Mouse (Mus musculus) c-Kit-positive CD71-negative TER-119-negative erythroid progenitor cells, embryonic 14.5 days (primary cell): ENCODE measurements around the gene Spen.

Experiments
- DNase-seq: peaks from one replicate; pipeline ENCODE4 v3.0.0-alpha.2; 2013; ENCODE audit warnings: low read depth

Spen gene

DNA sequence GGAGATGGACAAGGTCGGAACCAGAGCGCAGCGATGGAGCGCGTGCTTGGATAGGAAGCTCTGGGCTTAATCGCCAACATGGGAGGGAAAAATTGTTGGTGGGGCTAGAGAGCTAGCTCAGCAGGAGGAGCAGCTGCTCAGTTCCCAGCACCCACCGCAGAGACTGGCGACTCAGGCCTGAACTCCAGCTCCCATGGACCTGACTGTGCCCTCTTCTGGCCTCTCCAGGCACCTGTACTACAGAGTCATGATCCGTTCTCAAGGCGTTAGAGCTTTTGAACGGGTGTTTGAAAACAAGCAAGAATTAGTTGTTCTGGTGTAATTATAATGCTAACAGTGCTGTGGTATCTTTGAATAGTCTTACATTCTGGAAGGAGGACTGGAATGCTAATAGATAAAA, 9.5 kb downstream of the Spen start:
- DNase-seq = no peak

GRCm38 (mm10) chr4:141526936-141527650, 11.3 kb downstream of the Spen start:
- DNase-seq = no peak

- DNase-seq = no peak
Measured at GRCm38 (mm10) chr4:141525940-141526339, 12.5 kb downstream of the Spen start.

DNA sequence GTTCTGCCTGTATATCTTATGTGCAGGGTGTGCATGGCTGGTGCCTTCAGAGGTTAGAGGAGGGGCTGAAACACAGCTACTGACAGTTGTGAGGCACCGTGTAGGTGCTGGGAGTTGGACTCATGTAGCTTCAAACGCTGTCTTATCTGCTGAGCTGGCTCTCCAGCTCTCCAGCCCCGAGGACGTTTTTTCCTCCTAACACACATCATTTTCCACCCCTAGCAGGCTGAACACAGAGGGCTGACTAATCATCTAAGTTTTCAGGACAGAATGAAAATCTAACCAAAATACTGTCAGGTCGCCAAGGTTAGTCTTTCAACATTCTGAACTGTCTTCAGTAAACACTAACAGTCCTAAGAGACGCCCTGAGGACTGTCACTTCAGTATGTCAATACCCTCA, 13.7 kb downstream of the Spen start:
- no peak for DNase-seq

- DNase-seq = no peak
Measured at GRCm38 (mm10) chr4:141523128-141523527, 15.3 kb downstream of the Spen start.

GRCm38 (mm10) chr4:141518386-141518785, 20.0 kb downstream of the Spen start:
- DNase-seq = no peak

DNA sequence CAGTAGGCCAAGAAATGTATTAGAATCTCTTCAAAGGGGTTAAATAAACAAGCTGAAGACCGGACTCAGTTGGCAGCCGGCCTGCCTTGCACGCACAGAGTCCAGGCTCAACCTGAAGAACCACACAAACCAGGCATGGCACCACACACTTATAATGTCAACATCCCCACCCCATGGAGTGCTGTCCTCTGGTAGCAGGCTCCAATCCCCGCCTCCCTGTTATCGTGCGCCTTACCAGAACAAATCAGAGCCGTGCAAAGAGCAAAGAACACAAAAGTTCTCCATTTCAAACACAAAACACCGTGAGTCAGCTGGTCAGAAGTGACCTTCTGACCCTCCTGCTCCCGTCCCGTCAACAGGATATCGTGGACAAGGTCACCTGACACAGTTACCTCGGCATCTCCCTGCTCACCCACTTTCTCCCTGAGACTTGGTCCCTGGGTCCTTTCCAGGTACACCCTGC, 24.2 kb downstream of the Spen start:
- no peak for DNase-seq

DNA sequence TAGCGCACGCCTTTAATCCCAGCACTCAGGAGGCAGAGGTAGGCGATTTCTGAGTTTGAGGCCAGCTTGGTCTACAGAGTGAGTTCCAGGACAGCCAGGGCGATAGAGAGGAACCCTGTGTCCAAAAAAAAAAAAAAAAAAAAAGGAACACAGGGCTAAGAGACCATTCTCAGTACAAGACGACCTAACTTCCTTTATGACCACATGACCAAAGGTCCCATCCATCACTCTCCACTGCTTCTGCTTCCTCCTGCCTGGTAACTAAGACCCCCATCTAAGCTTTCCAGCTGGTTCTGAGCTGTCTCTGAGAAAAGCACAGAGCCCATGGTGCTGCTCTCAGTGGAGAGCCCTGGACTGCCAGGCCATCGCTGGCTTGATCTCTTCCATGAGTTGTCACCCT, 26.3 kb downstream of the Spen start:
- DNase-seq = no peak

GRCm38 (mm10) chr4:141510457-141510856, 27.9 kb downstream of the Spen start:
- DNase-seq = no peak

GRCm38 (mm10) chr4:141506893-141507292, 31.5 kb downstream of the Spen start:
- DNase-seq = no peak

DNA sequence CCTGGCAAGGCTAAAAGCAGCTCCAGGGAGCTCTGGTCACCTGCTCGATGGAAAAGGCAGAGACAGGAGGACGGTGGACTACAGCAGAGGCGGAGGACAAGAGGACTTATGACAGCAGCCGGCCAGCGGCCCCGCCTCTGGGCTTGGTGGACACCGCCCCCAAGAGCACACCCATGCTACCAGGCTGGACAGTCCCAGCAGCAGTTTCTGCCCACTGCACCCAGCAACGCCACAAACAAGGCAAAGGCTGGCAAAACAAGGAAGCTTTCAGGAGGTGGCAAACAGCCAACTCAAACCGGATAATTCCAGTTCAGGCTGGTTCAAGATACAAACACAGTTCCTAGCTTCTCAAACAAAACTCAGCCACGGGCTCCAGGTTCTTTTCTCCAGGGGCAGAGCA, 32.0 kb downstream of the Spen start:
- no peak for DNase-seq

- DNase-seq = no peak
Measured at GRCm38 (mm10) chr4:141505810-141506209, 32.6 kb downstream of the Spen start.

DNA sequence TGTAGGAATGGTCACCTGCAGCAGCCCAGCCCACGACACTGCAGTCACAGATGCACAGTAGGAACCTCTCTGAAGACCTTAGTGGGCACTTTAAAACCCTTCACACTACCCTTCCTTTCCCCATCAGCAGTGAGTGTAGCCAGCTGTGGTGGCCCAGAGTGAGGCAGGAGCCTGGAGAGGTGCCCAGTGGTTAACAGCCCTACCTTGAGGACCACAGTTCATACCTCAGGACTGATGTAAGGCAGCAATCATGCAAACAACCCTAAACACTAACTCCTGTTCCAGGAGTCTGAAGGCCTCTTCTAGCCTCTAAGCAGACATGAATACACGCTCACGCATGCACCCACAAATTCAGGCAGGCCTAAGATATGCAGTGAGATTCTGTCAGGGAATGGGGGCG, 33.9 kb downstream of the Spen start:
- no peak for DNase-seq

- DNase-seq = no peak
Measured at GRCm38 (mm10) chr4:141502723-141503122, 35.7 kb downstream of the Spen start.

GRCm38 (mm10) chr4:141501058-141501457, 37.3 kb downstream of the Spen start:
- DNase-seq = no peak

DNA sequence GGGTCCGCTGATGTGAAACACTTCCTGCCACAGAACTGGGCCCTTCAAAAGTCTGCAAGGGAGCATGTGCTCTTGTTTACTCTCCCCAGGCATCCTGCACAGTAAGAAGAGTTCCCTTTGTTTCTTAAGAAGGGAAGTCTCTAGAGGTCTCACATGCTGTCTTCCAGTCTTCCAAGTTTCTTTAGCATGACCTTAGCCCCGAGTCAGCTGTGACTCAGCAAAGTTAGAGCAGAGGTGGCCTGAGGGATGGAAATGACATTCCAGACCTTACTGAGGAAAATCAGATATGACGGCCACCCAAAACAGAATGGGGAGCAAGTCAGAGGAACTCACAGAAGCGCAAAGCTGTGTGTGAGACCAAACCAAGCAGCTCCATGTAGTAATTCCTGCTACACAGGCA, 37.8 kb downstream of the Spen start:
- no peak for DNase-seq

DNA sequence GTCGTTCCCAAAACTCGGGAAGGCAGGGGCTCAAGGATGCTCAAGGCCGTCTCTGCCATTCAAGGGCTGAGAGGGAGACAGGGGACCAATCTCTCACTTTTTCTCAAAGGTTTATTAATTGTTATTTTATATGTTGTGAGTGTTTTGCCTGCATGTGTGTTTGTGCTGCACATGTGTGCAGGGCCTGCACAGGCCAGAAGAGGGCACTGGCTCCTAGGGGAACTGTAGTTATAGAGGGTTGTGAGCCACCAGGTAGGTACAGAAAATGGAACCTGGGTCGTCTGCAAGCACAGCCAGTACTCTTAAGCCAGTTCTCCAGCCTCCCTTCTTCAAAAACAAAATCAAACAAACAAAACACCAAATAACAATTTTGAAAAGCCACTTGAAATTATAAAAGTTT, 49.7 kb downstream of the Spen start:
- no peak for DNase-seq

DNA sequence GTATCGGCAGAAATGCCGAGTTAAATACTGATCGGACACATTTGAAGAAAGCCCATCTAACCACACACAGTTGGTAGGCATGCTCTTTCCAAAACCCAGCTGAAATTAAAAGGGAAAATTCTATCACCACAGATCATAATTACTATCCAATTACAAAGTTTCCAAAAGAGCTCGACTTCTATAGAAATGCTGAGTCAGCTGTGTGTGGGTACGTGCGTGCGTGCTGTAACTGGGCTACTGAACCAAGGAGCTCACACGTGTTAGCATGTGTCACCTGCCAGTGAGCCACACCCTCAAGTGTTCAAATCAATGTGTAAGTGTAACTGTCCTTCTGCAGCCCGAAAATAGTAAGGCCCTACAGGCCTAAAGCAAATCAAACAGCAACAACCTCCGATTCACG, 50.8 kb downstream of the Spen start:
- DNase-seq = no peak

GRCm38 (mm10) chr4:141484071-141484470, 54.3 kb downstream of the Spen start:
- no peak for DNase-seq

- DNase-seq = no peak
Measured at GRCm38 (mm10) chr4:141479411-141479810, 59.0 kb downstream of the Spen start.

DNA sequence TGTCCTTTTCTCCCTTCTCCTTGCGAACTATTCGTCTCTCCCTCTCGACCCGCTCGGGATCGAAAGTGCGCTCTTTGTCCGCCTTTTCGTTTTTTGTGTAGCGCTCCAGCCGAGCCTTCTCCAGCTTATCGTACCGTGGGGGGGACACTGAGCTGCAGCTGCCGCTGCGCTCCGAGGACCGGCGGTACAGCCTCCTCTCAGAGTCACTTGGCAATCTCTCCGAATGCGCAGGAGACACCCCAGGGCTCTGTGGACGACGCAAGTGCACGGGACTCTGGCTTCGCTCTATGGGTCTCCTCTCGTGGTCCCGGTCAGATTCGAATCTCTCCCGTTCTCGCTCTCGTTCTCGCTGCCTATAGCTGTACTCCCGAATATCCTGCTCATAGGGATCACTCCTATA, 59.6 kb downstream of the Spen start:
- DNase-seq = no peak

DNA sequence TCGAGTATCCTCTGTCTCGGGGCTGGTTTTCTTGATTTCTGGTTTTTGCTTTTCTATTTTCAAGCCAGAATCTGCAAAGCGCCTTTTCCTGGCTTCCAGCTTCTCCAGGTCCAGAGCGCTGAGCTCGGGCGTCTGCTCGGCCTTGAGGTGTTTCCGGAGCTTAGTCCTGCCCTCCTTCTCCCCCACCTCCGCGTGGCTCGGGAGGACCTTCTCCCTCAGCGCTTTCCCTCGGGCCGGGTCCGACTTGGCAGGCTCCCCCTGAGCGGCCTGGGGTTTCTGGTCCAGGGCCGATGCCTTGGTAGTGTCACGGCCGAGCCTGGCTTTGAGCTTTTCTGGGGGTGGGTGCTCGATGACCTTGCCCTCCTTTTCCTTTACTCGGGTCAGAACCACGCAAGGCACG, 60.2 kb downstream of the Spen start:
- DNase-seq = no peak

DNA sequence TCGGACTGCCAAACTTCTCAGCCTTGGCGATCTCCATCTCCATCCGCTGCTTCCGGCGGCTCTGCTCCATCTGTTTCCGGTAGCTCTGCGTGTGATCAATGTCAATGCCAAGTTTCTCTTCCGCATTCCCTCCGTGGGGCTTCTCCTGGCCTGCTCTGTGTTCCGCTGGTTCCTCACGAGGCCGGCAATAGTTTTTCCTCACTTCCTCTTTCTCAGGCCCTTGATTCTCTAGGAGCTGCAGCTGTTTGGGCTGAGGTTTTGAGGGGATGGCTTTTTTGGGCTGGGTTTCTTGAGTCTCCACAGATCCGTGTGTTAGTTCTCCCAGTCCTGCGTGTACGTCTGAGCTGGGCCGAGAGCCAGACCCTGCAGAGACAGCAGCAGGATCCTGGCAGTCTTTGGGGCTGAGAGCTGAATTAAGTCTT, 60.7 kb downstream of the Spen start:
- peak; percentile 63 for DNase-seq

DNA sequence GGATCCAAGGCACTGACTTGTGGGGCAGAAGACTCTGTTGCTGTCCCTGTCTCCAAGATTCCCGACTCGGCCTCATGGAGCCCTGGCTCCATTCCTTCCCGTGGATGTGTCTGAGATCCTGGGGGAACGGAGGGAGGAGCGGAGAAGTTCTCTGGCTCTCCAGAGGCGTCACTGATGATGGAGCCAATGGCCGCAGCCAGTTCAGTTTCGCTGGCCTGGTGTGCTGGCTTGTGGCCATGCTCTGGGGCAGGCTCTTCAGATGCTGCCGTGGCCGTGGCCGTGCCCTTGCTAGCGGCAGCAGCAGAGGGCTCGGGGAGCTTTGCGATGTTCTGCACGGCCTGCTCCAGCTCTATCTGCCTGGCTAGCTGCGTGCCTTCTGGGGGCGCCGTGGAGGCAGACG, 64.0 kb downstream of the Spen start:
- no peak for DNase-seq
